Mouse (Mus musculus) lung, postnatal 0 days (tissue): ENCODE data around the gene Enpp3. TPM values are rescaled to one million over a fixed set of nuclear protein-coding genes. Genes with fewer than 3 reads are reported as not detected.

Source experiments
- ATAC-seq: fragments of 200-750 bp; cut with Nextera tagmentation; 2 replicates; pipeline ENCODE4 v1.8.0; 2017; ENCODE audit warnings: moderate library complexity
- DNase-seq: peaks from one replicate; pipeline ENCODE4 v3.0.0-alpha.2; 2016; ENCODE audit warnings: low spot score
- H3K27ac ChIP-seq: fragments of 300-500 bp; sonication (generic); 2 replicates; pipeline ENCODE4 v1.5.1; 2014; ENCODE audit warnings: antibody characterized with exemption, mild to moderate bottlenecking, low read length, mixed read lengths
- H3K27me3 ChIP-seq: fragments of 300-500 bp; sonication (generic); replicated peaks from 2 replicates; pipeline ENCODE4 v1.6.1; 2014; ENCODE audit warnings: low read length, mixed read lengths; ENCODE audit not compliant: insufficient read depth
- H3K36me3 ChIP-seq: fragments of 300-500 bp; sonication (generic); 2 replicates; pipeline ENCODE4 v1.6.1; 2014; ENCODE audit warnings: low read length, mixed read lengths; ENCODE audit not compliant: insufficient read depth
- H3K4me1 ChIP-seq: fragments of 300-500 bp; sonication (generic); 2 replicates; pipeline ENCODE4 v1.6.1; 2014; ENCODE audit warnings: antibody characterized with exemption, low read depth, low read length, mixed read lengths; ENCODE audit not compliant: insufficient read depth
- H3K4me2 ChIP-seq: fragments of 300-500 bp; sonication (generic); replicated peaks from 2 replicates; pipeline ENCODE4 v1.6.1; 2014; ENCODE audit warnings: low read depth, mild to moderate bottlenecking, low read length, moderate library complexity, mixed read lengths
- H3K4me3 ChIP-seq: fragments of 300-500 bp; sonication (generic); 2 replicates; pipeline ENCODE4 v1.5.1; 2014; ENCODE audit warnings: low read depth, low read length
- H3K9ac ChIP-seq: fragments of 300-500 bp; sonication (generic); replicated peaks from 2 replicates; pipeline ENCODE4 v1.6.1; 2014; ENCODE audit warnings: low read depth, mild to moderate bottlenecking
- H3K9me3 ChIP-seq: fragments of 300-500 bp; sonication (generic); 2 replicates; pipeline ENCODE4 v1.6.1; 2016; ENCODE audit warnings: low read length, mixed read lengths
- CTCF ChIP-seq: IDR thresholded peaks from 2 replicates; pipeline ENCODE4 v1.5.1; 2016; ENCODE audit warnings: antibody characterized with exemption, mild to moderate bottlenecking
- EP300 ChIP-seq: IDR thresholded peaks from 2 replicates; pipeline ENCODE4 v1.6.1; 2016; ENCODE audit warnings: antibody characterized with exemption, mild to moderate bottlenecking, control low read depth
- WGBS: fragments of 180-500 bp; shearing (Covaris S2); extraction: QIAGEN DNeasy Blood & Tissue Kit; methylation state at CpG from one replicate; pipeline ENCODE4 v1.1.7; 2014; 5-methylcytosine and 5-hydroxymethylcytosine counted together
- polyA plus RNA-seq: library from polyadenylated mRNA; unstranded; fragments of >200 nt; fragmentation: Nextera tagmentation; extraction: Ambion mirVana; gene quantifications from 2 replicates; pipeline ENCODE4 v1.2.1, GENCODE M21; 2015

Gene Enpp3
- polyA plus RNA-seq, 1 experiment from 2014 or later = 1.2 TPM

- 85% methylated on average over 3 of the region's 3 CpGs for WGBS
- no peaks in the 10 kb centered on the region for H3K9me3 ChIP-seq
- no peaks in the 10 kb centered on the region for H3K4me1 ChIP-seq
- H3K9ac ChIP-seq = no peak overlapping the region
- H3K36me3 ChIP-seq = no peaks in the 10 kb centered on the region
- DNase-seq (no peak), ATAC-seq (no peak)
- no peak overlapping the region for H3K27ac ChIP-seq
- TF ChIP-seq EP300 (no peak), CTCF (no peak)
- H3K27me3 ChIP-seq = no peaks in the 10 kb centered on the region
- H3K4me3 ChIP-seq = no peak overlapping the region
- no peak overlapping the region for H3K4me2 ChIP-seq
Measured at GRCm38 (mm10) chr10:24763257-24763656, 79.4 kb downstream of the Enpp3 start.

GRCm38 (mm10) chr10:24758326-24758915 is 84.2 kb downstream of the Enpp3 start:
- H3K9me3 ChIP-seq = no peaks in the 10 kb centered on the region
- H3K36me3 ChIP-seq = no peaks in the 10 kb centered on the region
- H3K4me1 ChIP-seq = no peaks in the 10 kb centered on the region
- no peak overlapping the region for H3K27ac ChIP-seq
- WGBS = 33% methylated on average over 8 of the region's 8 CpGs
- ATAC-seq (no peak), DNase-seq (no peak)
- no peaks in the 10 kb centered on the region for H3K27me3 ChIP-seq
- no peak overlapping the region for H3K4me3 ChIP-seq
- TF ChIP-seq CTCF = no peak
- no peak for TF ChIP-seq EP300
- no peak overlapping the region for H3K4me2 ChIP-seq
- no peak overlapping the region for H3K9ac ChIP-seq

GRCm38 (mm10) chr10:24754874-24755540 is 87.6 kb downstream of the Enpp3 start:
- no peaks in the 10 kb centered on the region for H3K27me3 ChIP-seq
- TF ChIP-seq CTCF (no peak), EP300 (no peak)
- H3K27ac ChIP-seq = no peak overlapping the region
- H3K4me2 ChIP-seq = peak overlapping the region; percentile 40; the same call in 1 of the 2 replicates
- H3K4me3 ChIP-seq = no peak overlapping the region
- no peaks in the 10 kb centered on the region for H3K4me1 ChIP-seq
- ATAC-seq = no peak
- H3K9me3 ChIP-seq = no peaks in the 10 kb centered on the region
- WGBS = 66% methylated on average over 9 of the region's 9 CpGs
- DNase-seq = no peak
- no peak overlapping the region for H3K9ac ChIP-seq
- H3K36me3 ChIP-seq = no peaks in the 10 kb centered on the region

DNA sequence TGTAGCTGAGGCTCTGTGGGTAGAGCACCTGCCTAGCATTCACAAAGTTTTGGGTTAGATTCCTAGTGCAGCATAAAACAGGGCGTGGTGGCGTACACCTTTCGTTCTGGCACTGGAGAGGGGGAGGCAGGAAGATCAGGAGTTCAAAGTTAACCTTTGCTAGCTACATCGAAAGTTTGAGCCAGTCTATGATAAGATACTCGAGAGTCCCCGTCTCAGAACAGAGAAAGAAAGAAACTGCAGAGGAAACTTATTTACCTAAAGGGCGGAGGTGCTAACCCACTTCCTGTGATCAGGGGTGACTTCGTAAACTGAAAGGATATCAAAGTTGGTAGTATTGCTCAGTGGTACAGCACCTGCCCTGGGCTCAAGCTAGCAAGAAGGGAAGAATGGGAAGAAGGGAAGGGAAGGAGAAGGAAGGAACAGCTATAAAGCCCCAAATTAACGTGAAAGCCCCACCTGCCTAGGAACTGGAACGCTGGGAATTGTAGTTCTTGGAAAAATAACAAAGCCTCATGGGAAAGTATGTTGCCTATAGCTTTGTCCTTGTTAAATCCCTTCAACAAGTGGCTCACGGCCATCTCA is 88.3 kb downstream of the Enpp3 start:
- no peaks in the 10 kb centered on the region for H3K9me3 ChIP-seq
- 35% methylated on average over 11 of the region's 11 CpGs for WGBS
- H3K4me1 ChIP-seq = no peaks in the 10 kb centered on the region
- no peak overlapping the region for H3K9ac ChIP-seq
- TF ChIP-seq EP300 = no peak
- no peak for TF ChIP-seq CTCF
- H3K27ac ChIP-seq = peak overlapping the region; percentile 54; the same call in 1 of the 2 replicates
- H3K4me2 ChIP-seq = peak overlapping the region; percentile 40
- DNase-seq (peak; percentile 28), ATAC-seq (peak; percentile 50)
- no peaks in the 10 kb centered on the region for H3K36me3 ChIP-seq
- H3K4me3 ChIP-seq = peak overlapping the region; percentile 40
- no peaks in the 10 kb centered on the region for H3K27me3 ChIP-seq

DNA sequence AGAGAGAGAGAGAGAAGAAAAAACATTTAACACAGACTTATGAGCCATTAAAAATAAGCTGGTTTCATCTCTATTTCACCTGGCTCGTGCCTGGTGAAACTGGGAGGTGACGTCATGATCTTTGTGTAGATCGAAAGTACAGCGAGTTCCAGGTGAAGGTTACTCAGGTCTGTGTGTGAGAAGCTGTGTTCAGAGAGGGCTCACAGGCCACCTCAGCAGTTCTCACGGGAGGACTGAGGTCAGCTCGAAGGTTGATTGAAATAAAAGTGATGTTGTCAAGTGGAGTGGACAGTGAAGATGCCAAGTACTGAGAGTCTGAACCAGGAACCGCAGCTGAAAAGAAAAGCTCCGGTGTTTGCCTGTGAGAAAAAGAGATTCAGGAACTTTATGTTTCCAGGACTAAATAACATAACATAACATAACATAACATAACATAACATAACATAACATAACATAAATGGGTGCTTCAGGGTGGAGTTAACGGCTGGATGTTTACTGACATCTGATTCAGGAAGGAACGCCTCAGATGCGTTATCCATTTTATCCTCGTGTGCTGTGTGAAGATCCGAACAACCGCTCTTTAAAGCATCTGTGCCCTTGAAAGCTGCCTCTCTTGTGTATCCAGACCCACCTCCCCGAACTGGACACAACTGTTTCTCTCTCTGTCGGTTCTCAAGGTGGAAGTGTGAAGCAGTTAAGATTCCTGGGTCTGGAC is 88.9 kb downstream of the Enpp3 start:
- H3K27ac ChIP-seq = peak overlapping the region; percentile 54; the same call in 1 of the 2 replicates
- H3K9ac ChIP-seq = no peak overlapping the region
- ATAC-seq (peak; percentile 73), DNase-seq (peak; percentile 65)
- TF ChIP-seq EP300 (no peak), CTCF (no peak)
- H3K9me3 ChIP-seq = no peaks in the 10 kb centered on the region
- H3K4me2 ChIP-seq = peak overlapping the region; percentile 40
- H3K36me3 ChIP-seq = no peaks in the 10 kb centered on the region
- no peaks in the 10 kb centered on the region for H3K4me1 ChIP-seq
- H3K27me3 ChIP-seq = no peaks in the 10 kb centered on the region
- WGBS = 39% methylated on average over 16 of the region's 16 CpGs
- H3K4me3 ChIP-seq = peak overlapping the region; percentile 40

DNA sequence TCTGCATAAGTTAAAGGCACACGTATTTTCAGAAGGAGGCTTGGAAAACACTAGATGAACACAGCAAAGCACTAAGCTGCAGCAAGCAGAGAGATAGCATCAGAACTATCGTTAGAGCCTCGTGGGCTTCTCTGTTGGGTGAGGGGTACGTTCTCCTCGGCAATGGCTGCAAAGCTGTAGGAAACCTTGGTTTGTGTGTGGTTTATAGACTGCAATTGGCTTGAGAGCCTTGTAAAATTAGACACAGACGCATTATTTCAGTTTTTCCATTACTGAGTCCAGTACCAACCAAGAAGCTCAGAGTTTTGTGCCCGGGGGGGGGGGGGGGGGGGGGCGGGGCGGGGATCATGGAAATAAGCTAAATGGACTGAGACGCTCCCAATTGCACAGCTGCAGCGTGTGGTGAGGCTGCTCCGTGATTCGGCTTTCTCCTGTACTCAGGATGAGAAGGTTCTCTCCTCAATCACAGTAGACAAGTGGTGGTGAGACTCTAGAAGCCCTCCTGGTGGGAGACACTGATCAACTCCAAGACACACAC is 99.6 kb downstream of the Enpp3 start:
- no peak for DNase-seq
- Histone ChIP-seq H3K9me3 (no peaks in the 10 kb centered on the region), H3K27me3 (no peaks in the 10 kb centered on the region), H3K9ac (no peak overlapping the region), H3K4me2 (no peak overlapping the region), H3K36me3 (no peaks in the 10 kb centered on the region), H3K4me3 (no peak overlapping the region), H3K27ac (no peak overlapping the region), H3K4me1 (no peaks in the 10 kb centered on the region)
- no peak for ATAC-seq
- TF ChIP-seq CTCF (no peak), EP300 (no peak)
- 75% methylated on average over 12 of the region's 13 CpGs for WGBS
